Mouse (Mus musculus) heart, adult 9 months (tissue): ENCODE measurements at regions not wholly inside any gene's neighbourhood (a gene's known extent, or its start where the extent isn't known, plus 50 kb on each side); places are given as distances from the start of the nearest gene placed in this dataset.

Experiments used
- DNase-seq, 2 experiments: peaks; one replicate each; pipeline ENCODE4 v3.0.0; 2022; ENCODE audit warnings: low spot score in 2 of 2

DNA sequence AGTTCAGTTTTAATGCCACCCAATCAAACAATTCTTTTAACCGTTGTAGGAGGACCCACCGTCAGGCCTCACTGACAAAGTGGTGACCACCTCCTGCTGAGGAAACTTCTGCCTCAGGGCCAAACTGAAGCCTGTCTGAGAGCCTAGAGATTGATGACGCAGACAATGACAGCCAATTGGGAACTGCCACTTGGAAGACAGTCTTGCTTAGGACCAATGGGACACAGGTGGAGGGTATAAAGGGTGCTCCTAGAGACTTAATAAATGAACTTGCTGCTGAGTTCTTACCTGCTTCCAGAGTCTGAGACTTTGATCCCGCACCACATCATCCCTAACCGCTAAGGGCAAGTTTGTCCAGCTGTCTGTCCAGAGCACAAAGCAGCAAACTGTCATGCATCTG is 80.0 kb downstream of the Tbx4 start:
- DNase-seq: no peak

DNA sequence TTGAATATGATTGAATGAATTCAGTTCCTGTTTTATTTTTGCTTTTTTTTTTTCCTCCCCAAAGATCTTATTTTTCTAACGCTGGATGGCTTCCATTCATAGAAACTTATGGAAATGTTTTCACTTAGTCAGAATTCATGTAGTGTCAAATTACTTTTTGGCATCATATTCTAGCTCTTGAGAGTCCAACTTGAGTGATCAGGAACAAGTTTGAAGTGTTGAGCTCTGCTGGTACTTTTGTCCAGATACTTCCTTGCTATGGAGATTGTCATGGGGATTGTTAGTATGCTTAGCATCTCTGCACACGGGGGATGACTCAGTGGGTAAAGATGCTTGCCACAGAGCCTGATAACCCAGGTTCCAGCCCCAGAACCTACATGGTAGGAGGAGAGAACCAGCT is 84.1 kb downstream of the Tbx4 start:
- no peak for DNase-seq

DNA sequence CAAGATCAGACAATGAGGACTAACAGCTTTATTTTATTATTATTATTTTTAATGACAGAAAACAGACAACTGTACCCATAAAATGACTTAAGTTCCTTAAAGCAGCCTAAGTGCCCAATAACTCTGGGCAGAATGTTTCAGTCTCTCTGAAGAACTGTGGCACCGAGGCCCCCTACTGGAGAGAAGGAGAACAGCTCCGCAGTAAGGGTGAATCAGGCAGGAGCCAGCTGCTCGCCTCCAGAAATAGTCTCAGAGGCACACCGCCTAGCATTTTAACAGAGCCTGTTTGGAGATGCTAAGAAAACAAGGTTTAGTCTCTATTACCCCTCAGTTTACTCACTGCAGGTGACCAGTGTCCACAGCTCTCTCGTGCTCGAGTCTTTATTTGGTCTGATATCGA is 86.2 kb downstream of the Tbx4 start:
- peak; percentile 11 to 47 for DNase-seq

DNA sequence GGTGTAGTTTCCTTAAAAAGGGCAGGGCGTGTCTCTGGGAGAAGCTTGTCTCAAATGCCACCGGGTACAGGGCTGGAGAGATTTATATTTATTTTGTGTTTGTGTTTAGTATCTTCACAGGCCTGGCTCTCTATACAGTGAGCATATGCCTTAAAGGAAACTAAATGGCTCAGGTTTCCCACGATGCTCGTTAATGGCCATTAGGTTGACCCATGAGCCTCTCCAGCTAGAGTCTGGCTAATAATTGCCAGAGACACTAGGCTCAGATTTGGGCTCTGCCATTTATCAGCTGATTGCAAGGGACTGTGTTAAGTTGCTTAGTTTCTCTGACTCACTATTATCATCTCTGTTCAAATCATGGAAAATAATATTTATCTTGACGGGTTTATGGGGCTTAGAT is 87.5 kb downstream of the Tbx4 start:
- no peak for DNase-seq

DNA sequence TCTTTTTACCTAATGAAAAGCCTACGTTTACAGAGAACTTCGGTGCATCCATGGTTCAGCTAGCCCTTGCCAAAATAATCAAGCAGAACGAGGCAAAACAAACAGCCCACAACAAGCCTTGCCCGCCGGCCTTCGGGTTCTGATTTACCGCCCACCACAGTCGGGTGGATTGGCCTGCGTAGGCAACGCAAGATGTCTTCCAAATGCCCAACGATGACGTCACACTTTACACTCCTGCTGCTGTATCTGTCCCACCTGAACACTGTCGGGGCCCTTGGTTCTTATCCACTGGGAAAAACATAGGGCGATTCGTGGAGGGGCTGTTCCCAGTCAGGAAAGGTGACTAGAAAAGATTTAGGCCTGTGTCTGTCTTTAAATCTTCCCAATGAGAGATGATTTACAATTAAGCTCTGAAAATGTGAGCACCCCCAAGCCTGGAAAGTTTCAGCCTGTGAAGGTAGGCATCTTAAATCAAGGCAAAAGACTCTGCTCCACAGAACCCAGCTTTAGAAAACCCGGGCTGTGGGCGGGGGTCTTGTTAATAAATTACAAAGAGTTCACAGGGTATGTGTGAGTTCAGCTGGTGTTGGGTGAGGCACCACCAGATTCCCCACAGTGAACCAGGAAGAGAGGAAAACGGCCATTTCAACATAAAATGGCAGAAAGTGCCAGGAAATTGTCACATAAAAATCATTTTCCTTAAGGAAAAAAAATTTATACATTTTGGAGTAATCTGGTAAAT is 90.6 kb downstream of the Tbx4 start:
- no peak for DNase-seq

DNA sequence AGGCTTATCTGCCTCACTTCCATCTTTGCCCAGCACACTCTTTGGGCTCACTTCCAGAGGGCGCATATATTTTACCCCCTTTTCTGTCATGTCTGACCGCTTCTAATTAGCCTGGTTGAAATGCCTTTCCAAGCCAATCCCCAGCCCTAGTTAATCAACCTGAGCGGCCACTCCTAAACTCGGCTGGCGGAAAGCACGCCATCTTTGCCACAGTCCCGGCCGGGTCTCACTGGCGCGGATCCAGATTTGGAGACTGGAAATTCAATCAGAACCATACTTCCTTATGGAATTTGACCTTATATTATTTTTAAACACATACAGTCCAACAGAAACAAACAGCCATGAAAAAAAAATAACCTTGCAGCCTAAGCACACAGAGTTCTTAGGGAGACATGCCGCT is 94.2 kb downstream of the Tbx4 start:
- no peak for DNase-seq

DNA sequence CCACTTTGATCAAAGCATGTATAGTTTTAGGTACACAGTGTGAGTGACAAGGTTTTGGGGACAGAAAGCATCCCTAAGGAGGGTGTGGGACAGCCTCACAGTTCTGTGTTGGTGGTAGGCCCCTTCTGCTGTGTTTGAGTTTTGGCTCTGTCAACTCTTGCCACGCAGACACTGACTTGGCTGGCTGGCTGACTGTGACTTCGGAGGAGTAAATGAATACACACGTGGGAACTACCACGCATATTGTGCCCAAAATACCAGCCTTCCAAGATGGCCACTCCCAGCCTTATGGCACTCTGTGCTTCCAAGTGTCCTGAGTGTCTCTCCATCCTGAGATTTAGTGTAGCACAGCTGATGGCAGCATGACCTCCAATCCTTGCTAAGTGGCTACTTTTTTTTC is 95.3 kb downstream of the Tbx4 start:
- no peak for DNase-seq

DNA sequence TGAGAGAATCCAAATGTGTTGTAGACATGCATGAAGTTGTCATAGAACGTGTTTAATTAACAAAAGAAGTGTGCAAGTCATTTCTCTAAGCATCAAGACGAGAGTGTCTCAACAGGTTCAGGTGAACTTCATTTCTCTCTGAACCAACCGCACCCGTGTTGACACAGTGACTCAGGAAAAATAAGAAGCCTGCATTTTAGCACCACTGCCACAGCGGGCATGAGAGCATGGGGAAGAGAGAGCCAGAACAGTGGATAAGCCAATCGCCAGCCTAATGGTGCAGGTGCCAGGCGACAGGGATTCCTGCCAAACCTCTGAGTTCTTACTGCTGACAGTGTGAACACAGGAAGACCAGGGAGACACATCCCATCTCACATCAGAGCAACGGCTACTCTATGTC is 100.1 kb downstream of the Tbx4 start:
- no peak for DNase-seq

DNA sequence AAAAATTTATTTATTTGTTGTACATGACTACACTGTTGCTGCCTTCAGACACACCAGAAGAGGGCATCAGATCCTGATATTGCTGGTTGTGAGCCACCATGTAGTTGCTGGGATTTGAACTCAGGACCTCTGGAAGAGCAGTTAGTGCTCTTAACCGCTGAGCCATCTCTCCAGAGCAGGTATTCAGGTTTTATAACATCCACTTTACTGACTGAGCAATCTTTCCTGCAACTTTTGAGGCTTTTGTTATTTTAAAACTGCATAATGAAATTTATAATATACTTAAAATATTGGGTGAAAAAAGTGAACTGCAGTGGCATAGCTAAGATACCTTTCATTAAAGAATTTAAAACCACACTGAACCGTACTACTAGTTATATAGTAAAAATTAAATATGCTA is 101.0 kb downstream of the Tbx4 start:
- no peak for DNase-seq

DNA sequence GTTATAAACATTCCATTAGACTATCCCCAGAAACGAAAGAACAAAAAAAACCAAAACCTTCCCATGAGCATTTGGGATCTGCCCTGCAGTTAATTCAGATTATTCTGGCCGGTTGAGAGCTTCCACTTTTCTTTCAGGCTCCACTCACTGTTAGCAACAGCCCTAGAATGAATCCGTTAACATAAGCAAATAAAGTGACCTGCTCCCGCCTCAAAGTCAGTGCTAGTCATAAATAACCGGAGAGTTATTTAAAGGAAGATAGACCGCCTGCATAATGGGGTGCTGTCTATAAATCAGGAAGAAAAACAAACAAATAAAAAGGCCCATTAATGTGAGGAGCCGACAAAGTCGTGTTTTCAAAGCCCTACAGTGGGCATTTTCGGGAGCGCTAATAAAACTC is 103.3 kb downstream of the Tbx4 start:
- no peak for DNase-seq

DNA sequence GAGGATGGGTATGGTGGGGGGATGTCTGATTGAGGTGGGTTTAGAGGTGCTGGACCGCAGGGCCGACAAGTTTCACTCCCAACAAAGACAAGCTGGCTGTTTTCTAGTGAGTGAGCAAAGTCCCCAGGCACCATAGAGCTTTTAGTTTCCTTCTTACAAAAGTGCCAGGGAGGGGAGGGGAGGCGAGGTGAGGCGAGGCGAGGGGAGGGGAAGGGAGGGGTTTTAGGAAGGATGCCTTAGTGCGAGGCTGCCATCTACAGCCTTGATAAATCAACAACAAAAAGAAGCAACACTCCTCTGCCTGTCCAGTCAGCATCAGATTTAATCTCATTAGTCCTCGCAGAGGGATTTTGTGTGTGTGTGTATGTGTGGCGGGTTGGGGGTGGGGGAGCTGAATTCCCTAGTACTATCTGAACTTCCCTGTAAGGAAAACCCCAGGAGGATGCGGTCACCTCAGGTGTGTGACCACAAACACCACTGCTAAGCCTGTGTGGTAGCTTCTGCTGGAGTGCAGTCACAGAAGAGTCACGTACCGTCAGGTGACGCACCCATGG is 103.8 kb downstream of the Tbx4 start:
- DNase-seq: peak in 1 of 2 experiments; percentile 9

DNA sequence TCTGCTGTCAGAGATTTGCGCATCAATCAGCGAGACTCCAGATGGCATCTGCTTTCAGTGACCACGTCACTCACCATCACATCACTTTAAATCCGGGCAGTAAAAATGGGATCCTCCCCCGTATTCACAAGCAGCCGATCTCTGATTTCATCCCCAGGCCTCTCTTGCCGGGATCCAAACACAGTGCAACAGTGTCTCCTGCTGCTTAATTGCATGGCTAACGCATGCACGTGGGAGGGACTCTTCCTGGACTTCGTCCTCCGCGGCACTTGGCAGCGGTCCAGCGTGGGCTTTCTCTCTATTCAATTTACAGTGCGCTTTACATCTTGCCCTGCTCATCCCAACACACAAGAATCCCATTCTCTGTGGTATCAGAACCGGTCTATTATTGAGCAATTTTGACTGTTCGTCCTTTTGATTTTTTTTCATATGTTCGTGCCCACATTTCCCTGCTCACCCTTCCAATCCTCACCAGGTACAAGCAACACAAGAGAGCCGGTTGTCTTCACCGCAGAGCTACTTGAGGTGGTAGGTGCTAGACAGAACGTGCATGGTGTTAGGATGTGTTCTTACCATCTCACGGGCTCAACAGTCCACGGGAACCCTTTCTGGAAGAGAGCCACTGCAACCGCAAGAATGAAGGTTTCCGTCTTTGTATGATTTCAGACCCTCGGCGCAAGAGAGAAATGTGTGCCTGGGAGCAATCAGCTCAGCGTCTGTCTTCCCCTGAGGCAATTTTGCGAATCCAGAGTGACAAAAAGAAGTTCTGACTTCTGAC is 109.3 kb downstream of the Tbx4 start:
- DNase-seq: no peak

DNA sequence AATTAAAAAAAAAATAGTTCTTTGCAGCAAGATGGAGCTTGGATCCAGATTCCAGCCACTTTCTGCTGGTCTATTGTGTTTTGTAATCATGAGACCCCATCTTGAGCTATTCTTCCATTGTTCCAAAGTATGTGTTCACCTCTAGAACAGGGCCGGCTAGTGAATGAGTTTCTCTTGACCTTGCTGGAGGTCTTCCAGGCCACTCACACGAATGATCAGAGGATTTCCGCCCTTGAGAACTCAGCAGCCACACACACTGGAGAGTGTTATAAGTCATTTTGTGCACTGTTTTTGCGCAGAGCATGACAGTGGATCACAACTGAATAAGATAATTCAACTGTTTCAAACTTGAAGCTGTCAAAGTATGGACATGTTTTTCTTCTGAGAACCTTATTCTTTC is 110.5 kb downstream of the Tbx4 start:
- no peak for DNase-seq

DNA sequence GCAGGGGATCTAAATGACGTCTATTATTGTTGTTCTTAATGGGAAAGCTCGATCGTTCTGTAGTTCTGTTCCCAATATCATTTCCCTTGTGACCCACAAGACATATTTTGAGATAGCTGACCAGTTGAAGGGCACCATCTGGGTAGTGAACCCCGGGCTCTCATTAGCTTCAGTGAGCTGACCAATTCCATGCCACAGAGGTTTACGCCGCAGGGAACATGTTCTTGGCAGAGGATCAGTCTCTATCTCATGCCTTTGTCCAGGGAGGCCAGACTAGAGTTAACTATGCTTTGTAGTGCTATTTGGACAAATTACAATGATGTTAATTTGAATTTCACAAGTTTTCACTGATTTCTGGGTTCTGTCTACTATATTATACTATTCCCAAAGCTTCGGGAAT is 117.1 kb downstream of the Tbx4 start:
- DNase-seq: peak in 1 of 2 experiments; percentile 22

DNA sequence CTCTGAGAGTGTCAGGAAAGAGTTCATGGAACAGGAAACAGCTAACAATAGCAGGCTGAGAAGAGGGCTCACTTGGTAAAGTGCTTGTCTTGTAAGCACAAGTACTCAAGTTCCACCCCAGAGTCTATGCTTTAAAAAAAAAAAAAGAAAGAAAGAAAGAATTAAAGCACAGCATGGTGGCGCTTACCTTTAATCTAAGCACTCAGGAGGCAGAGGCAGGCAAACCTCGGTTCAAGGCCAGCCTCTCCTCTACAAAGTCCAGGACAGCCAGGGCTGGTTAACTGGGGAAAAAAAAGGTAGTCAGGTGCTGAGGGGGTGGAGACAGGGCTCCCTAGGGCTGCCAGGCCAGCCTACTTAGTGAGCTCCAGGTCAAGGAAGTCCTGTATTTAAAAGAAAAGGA is 119.1 kb downstream of the Tbx4 start:
- no peak for DNase-seq

DNA sequence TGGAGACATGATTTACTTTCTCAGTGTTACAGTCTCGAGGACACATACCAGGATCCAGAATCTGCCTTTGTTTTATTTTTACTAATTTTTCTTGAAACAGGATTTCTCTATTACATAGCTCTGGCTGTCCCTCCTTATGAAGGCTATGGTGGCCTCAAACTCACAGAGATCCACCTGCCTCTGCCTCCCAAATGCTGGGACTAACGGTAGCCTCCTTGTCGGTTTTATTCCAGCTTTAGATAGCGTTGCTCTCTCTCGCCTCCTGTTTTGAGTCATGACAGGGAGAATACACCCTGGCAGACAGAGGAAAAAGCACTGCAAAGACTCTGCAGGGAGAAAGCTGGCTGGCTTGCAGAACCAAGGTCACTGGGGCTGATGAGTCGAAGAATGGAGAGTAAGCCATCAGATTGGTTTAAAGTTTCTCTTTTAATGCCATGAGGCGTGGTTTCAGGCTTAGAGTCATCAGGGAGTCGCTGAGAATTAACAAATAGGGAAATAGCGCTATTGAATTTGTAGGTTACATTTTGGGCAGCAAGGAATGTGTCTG is 119.8 kb downstream of the Tbx4 start:
- DNase-seq: no peak

DNA sequence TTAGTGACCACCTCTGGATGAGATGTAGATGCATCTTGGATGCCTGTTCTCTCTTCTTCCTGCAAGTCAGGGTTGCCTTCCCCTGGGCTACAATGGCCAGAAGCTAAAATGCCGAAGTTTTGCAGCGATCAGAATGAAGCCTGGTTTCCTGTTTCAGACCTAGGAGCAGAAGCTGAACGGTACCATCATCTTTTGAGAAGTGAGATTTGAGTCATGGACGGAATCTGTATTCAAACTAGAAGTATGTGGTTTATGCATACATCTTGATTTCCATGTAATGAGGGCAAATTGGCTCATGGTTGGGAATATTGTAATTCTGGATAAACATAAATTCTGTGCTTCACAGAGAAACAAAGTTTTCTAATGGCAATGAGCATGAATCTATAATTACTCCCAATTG is 120.6 kb downstream of the Tbx4 start:
- DNase-seq: no peak
